Mouse (Mus musculus): ENCODE data around the gene St3gal2.

GRCm38 (mm10) chr8:110886634-110887033 lies 33.1 kb upstream of the St3gal2 start:
- no peak for TF ChIP-seq EP300 (IDR thresholded peaks at IDR 0.05; ENCODE audit: low read depth)
- no peak for TF ChIP-seq CTCF (IDR thresholded peaks at IDR 0.05; ENCODE audit: low read depth)

All from liver, embryonic 14.5 days (tissue).